Mouse (Mus musculus) E14TG2a.4 (cell line): ENCODE measurements at regions not wholly inside any gene's neighbourhood (a gene's known extent, or its start where the extent isn't known, plus 50 kb on each side); places are given as distances from the start of the nearest gene placed in this dataset.
A peak's percentile ranks its signal among the peaks of the same experiment; 100 is the strongest.

Experiments used
- H3K27me3 ChIP-seq: 2 replicates; pipeline ENCODE4 v1.6.1; 2014; ENCODE audit warnings: low read length, control low read depth; ENCODE audit not compliant: insufficient read depth
- H3K36me3 ChIP-seq: 2 replicates; pipeline ENCODE4 v1.6.1; 2014; ENCODE audit warnings: low read length, control low read depth; ENCODE audit not compliant: insufficient read depth
- H3K4me1 ChIP-seq: replicated peaks from 2 replicates; pipeline ENCODE4 v1.6.1; 2014; ENCODE audit warnings: low read depth, low read length, control low read depth
- H3K4me3 ChIP-seq: replicated peaks from 2 replicates; pipeline ENCODE4 v1.5.1; 2014; ENCODE audit warnings: mild to moderate bottlenecking, low read length
- H3K9me3 ChIP-seq: 2 replicates; pipeline ENCODE4 v1.6.1; 2014; ENCODE audit warnings: low read length, control low read depth
- CTCF ChIP-seq: conservative IDR thresholded peaks from 2 replicates; pipeline ENCODE4 v1.5.1; 2014; ENCODE audit warnings: low read length
- NANOG ChIP-seq: IDR thresholded peaks from 2 replicates; pipeline ENCODE4 v1.6.1; 2014; ENCODE audit warnings: borderline replicate concordance, low read length, mixed read lengths
- POU5F1 ChIP-seq: IDR thresholded peaks from 2 replicates; pipeline ENCODE4 v1.6.1; 2014; ENCODE audit warnings: low read length, borderline replicate concordance

GRCm38 (mm10) chr6:31923951-31924668 lies 125.9 kb upstream of the 1700012A03Rik start:
- no peaks in the 10 kb centered on the region for H3K27me3 ChIP-seq
- no peak for TF ChIP-seq CTCF
- no peak for TF ChIP-seq POU5F1
- no peak for TF ChIP-seq NANOG
- H3K4me3 ChIP-seq: no peak overlapping the region

DNA sequence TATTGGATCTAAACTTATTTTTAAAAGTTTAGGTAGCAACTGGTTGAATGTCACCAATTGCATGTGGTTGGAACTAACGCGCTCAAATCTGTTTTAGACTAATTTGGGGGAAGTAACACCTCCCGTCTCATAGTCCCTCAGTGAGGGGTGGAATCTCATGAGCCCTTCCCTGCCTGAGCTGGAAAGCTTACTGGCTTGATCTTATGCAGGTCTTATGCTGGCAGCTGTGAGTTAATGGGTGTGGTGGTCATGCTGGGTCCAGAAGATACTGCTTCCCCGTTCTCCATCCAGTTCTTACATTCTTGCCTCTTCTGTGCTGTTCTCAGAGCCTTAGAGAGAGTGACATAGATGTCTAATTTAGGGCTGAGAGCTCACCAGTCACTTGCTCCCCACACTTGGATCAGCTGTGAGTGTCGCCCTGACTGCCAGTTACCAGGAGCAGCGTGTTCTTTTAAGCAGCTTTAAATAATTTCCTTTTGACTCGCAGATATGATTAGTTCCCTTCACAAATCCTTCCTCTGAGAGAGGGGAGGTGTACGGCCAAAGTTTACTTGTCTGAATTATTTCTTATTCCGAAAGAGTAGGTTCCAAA lies 128.4 kb upstream of the 1700012A03Rik start:
- Histone ChIP-seq H3K36me3 (no peaks in the 10 kb centered on the region), H3K9me3 (peaks cover 5% of the 10 kb centered on the region; the same call in 1 of the 2 replicates), H3K27me3 (no peaks in the 10 kb centered on the region), H3K4me1 (peaks cover 7% of the 10 kb centered on the region), H3K4me3 (no peak overlapping the region)
- TF ChIP-seq POU5F1: no peak

More at GRCm38 (mm10) chr6:31923951-31924668, 125.9 kb upstream of the 1700012A03Rik start:
- Histone ChIP-seq H3K36me3 (no peaks in the 10 kb centered on the region), H3K9me3 (peaks cover 5% of the 10 kb centered on the region; the same call in 1 of the 2 replicates), H3K4me1 (peaks cover 7% of the 10 kb centered on the region)

DNA sequence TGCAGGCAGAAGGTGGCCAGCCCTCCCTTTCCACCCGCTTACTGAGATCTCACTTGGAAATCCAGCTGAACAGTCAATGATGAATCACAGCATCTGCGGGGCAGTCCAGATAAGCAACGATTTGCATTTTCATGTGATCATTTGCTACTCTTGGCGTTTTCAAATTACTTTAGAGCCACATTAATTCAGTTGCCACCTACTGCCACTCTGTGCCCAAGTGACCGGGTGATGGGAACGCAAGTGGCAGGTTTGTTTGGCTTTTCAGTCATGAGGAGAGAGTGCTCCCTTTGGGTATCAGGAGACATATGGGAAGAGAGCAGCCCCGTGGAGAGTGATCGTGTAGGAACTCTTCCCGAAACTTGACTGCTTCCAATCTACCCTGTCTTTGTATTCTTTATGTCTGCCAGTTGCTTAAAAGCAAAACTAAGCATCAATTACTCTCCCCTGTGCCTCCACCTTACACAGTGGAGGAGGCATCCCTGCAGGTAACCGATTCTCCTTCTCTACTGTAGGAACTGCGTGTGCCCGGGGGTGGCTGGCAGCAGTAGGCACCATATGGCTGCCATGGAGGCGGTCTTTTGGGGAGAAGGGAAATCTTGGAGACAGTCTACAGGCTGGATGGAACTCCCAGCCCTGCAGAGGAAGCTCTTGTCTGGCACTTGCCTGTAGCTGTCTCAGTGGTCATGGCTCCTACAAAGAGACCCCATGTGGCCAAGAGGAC lies 132.5 kb upstream of the 1700012A03Rik start:
- Histone ChIP-seq H3K4me3 (no peak overlapping the region), H3K36me3 (no peaks in the 10 kb centered on the region), H3K4me1 (no peaks in the 10 kb centered on the region), H3K9me3 (peaks cover 5% of the 10 kb centered on the region; the same call in 1 of the 2 replicates), H3K27me3 (no peaks in the 10 kb centered on the region)
- no peak for TF ChIP-seq POU5F1
- TF ChIP-seq NANOG: no peak
- TF ChIP-seq CTCF: no peak

- no peak for TF ChIP-seq CTCF
- TF ChIP-seq NANOG: peak; percentile 27; the same call in 1 of the 2 replicates
- Histone ChIP-seq H3K27me3 (no peaks in the 10 kb centered on the region), H3K4me3 (no peak overlapping the region), H3K36me3 (no peaks in the 10 kb centered on the region), H3K4me1 (peaks cover 71% of the 10 kb centered on the region), H3K9me3 (peaks cover 9% of the 10 kb centered on the region)
Measured at GRCm38 (mm10) chr6:31901791-31902190, 148.3 kb upstream of the 1700012A03Rik start.

DNA sequence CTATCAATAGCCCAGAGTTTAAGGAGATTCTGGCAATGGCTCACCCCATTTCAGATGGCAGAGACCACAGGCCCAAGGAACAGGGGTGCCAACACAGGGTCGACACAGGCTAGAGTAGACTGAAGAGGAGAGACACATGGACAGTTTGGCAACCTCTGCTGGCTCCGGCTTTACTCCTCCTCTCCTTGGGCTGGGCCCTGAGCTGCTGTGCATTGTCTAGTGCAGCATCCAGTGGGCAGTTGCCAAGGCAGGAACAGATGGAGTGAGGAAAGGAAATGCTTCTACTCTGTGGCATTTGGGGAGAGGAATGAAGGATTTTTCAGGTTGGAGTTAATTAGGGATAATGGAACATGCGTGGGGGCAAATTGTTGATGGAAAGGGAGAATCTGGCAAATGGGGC lies 151.0 kb upstream of the 1700012A03Rik start:
- Histone ChIP-seq H3K9me3 (peaks cover 36% of the 10 kb centered on the region), H3K27me3 (no peaks in the 10 kb centered on the region), H3K4me1 (peaks cover 75% of the 10 kb centered on the region), H3K4me3 (peak overlapping the region; percentile 42), H3K36me3 (peaks cover 14% of the 10 kb centered on the region)
- TF ChIP-seq CTCF (no peak), NANOG (no peak), POU5F1 (no peak)

DNA sequence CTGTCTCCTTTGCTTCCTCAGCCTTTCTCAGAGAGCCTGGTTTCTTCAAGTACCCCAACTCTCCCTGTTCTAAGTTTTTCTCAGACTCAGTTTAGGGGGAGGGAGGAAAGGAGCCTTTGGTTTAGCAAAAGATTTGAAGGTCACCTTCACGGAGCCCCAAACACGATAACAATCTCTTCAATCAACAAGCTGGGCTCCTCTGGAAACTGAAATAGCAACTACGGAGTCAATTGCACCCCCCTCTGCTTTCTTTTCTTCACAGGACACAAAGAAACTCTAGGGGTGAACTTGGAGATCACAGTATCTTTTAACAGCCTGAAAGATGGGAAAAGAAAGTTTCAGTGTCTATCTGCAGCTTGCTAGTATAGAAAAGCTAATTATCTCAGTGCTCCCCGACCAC lies 151.4 kb upstream of the 1700012A03Rik start:
- Histone ChIP-seq H3K4me3 (peak overlapping the region; percentile 42), H3K27me3 (no peaks in the 10 kb centered on the region), H3K36me3 (peaks cover 14% of the 10 kb centered on the region), H3K4me1 (peaks cover 71% of the 10 kb centered on the region), H3K9me3 (peaks cover 37% of the 10 kb centered on the region)
- TF ChIP-seq NANOG (peak; percentile 88), POU5F1 (no peak), CTCF (no peak)

DNA sequence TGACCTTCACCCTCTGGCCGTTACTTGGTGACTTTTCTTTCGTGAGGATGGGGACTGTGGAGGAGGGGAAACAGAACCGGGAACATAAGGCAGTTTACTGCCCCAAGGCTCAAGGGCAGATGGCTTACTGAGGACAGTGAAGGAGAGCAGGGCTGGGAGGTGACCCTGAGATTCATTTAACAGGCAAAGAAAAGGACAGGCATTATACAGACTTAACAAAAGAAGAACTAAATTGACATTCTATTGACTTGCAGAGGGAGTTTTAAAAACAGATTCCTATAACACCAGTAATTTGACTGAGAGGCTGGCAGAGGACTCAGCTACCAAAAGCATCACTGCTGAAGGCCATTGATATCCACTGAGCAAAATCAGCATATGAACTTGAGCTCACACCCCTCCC lies 153.0 kb upstream of the 1700012A03Rik start:
- H3K4me3 ChIP-seq: no peak overlapping the region
- peaks cover 41% of the 10 kb centered on the region for H3K9me3 ChIP-seq
- H3K4me1 ChIP-seq: peaks cover 56% of the 10 kb centered on the region
- H3K27me3 ChIP-seq: no peaks in the 10 kb centered on the region
- peaks cover 14% of the 10 kb centered on the region for H3K36me3 ChIP-seq
- 0 out of 2 replicates have a peak, but pooled peaks have one; percentile 2 for TF ChIP-seq NANOG
- TF ChIP-seq CTCF: no peak

DNA sequence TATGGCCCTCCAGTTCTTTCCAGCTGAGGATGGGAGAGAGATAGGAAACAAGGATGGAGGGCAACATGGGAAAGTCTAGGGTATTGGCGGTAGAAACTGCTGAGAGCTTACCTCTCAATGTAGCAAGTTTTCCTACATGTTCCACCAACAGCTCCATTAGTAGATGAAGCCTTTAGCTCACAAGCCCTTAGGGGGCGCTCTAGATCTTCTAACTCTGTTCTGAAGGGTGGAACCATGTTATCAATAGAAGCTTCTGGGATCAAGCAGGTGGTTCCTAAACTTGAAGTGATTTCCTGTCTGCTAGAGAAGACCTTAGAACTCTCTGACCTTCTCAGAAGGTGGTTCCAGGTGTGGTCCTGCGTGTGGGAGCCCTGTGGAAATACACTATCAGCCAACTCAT lies 154.2 kb upstream of the 1700012A03Rik start:
- Histone ChIP-seq H3K36me3 (peaks cover 14% of the 10 kb centered on the region), H3K9me3 (peaks cover 46% of the 10 kb centered on the region), H3K27me3 (no peaks in the 10 kb centered on the region), H3K4me3 (no peak overlapping the region), H3K4me1 (peaks cover 49% of the 10 kb centered on the region)
- no peak; the same call in 1 of the 2 replicates for TF ChIP-seq CTCF
- no peak for TF ChIP-seq POU5F1
- TF ChIP-seq NANOG: no peak
